Mouse (Mus musculus) testis, postnatal 10 days (tissue): ENCODE measurements around the gene Slc25a17.

ENCODE experiments used
- DNase-seq: peaks from one replicate; pipeline ENCODE4 v3.0.0; 2021; ENCODE audit warnings: low spot score

The Slc25a17 gene

DNA sequence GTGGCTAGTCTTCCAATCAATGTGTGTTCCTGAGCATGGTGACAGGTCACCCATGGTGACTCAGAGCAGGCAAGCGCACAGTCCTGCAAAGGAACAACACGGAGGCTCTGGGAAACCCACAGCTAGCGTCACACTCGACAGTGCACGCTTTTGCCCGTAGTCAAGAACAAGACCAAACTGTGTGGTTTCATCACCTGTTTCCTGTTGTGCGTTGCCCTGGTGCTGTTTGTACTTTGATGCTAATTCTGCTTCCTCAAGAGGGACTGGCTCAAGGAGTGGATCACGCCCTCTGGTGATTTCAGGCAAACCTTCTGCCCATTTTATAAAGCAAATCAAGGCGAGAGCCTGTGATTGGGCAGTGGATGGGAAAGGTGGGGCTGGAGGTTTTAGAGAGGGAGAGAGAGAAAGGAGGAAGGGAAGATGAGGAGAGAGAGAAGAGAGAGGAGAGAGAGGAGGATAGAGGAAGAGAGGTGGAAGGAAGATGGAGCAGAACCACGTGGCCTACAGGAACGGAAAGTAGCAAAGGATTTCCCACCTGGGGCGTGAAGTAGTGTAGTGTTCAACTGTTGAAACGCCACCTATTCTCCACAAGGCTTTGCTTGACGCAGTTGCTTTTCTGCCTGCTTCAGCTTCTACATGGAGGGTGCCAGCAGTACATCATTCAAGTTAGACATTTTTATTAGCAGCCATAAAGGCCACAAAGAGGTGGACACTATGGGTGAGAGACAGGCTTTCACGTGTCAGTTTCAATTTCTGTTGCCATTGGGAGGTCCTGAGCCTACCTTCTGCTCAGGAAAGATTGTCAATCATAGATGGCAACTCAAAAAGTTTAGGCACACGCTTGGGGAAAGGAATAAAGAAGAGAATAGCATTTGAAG, 59.2 kb downstream of the Slc25a17 start:
- DNase-seq: no peak

DNA sequence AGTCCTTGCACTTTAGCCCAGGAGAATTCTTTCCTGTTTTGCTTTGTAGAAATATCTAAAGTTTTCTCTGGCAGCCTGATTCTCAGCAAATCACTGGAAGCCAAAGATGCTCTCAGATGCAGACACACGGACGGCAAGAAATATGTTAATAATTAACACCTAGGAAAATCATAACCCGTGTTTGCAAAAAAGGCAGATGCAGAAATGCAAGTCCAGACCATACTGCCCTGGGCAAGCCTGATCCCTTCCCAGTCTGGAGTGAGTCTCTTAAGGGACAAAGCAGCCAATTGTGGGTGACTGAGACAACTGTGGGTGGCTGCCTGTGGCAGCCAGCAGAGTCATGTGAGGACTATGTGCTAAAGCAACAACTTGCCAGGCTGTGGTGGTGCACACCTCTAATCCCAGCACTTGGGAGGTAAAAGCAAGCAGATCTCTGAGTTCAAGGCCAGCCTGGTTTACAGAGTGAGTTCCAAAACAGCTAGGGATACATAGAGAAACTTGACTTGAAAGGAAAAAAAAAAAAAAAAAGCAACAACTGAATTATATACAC, 60.0 kb downstream of the Slc25a17 start:
- DNase-seq: no peak

DNA sequence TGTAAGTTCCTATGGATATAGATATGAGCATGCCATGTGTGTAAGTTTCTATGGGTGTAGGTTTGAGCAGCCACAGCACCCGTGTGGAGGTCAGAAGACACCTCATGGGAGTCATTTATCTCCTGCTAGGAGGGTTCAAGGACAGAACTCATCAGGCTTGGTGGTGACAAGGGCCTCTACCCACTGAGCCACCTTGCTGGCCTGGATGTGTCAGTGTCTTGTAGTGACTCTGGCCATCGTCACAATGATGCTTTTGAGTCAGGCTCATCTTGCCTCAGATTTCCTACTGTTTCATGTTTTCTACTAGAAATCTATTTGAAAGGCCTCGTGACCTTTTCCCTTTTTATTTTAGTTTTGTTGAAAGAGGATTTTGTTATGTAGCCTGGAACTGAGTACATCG, 61.1 kb downstream of the Slc25a17 start:
- DNase-seq: no peak

DNA sequence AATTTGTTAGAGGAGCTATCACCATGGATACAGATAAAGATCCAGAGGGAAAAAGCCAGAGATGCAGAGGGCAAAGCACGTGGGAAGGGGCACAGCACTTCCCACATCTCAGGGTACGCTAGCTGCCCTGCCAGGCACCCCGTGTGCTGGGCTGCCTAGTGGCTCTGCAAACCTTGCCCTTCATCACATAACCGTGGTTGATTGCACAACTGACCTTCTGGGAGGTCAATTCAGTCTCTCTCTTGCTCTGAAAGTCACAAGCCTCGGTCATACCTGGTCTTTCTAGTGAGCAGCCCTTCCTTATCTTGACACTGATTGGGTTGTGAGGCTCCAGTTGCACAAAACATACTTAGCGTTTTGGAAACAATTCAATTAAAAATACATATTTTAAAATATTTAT, 62.4 kb downstream of the Slc25a17 start:
- DNase-seq: no peak

DNA sequence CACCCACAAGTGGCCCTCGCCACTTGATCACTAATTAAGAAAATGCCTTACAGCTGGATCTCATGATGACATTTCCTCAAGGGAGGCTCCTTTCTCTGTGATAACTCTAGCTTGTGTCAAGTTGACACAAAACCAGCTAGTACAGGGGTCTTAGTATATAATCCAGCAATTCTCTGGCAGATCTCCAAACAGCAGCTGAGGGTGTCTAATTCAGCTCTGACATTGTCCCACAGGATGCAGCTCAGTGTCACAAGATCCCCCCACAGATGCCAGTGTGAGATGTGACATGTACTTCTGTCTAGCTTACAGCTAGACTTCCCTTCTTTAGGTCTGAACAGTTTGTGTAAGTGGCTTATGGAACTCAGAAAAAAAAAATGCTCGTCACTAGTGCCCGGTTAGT, 63.1 kb downstream of the Slc25a17 start:
- no peak for DNase-seq

DNA sequence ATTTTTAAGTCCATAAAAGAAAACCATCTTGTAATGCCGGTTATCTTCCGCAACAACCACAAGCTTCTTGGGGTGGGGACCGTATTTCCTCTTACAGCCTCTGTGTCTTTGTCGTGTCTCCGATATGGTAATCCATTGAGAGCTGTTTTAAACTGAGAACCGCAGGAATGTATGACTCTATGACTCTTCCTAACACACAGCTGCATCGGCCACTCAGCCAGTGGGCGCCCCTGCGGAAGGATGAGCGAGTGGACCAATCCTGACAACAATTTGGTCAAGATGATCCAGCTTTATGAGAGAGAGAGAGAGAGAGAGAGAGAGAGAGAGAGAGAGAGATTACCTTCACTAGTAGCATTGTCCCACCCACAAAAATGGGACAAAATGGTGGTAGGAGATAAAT, 65.7 kb downstream of the Slc25a17 start:
- no peak for DNase-seq

DNA sequence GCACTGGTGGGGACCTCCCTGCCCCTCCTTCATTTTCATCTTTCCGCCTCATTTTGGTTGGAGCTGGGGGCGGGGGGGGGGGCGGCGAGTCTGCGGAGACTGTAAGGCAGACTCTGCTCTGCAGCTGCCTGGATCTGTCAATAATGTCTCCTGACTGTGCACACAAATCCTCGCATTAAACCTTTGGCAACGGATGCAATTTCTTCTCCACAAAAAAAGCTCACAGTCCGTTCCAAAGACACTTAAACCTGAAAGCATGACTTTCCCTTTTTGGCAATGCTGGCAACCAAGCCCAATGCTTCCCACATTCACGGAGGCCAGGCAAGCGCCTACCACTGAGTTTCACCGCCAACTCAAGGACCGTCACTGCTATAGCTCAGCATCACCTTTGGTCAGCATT, 66.2 kb downstream of the Slc25a17 start:
- DNase-seq: no peak

DNA sequence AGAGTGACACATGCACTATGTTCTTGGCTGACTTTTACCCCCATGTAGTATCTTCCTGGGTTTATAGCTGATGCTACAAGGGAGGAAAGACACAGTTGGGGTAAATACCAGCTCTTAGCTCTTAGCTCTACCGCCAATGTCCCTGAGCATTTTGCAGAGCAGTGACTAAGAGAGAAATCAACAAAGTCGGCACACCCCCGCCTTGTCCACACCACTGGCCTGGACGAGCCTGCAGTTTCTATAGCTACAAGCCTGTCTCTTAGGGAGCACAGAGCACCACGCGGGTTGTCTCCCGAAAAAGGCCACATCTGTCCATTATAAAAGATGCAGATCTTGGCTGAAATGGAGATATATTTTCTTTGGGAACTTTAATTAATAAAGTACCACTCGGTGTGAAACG, 69.9 kb downstream of the Slc25a17 start:
- DNase-seq: no peak

DNA sequence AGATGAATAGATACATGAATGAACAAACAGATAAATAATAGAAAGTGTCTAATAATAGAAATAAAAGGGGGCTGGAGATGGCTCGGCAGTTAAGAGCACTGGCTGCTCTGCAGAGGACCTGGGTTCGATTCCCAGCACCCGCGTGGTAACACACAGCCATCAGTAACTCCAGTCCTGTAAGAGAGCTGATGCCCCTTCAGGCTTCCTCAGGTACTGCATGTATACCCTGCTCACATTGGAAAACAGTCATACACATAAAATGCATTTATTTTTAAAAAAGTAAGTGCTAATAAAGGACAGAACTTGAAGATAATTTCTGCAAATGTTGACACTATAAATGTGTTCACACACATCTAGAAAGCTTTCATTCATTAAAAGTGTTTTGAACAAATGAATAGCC, 70.4 kb downstream of the Slc25a17 start:
- no peak for DNase-seq

DNA sequence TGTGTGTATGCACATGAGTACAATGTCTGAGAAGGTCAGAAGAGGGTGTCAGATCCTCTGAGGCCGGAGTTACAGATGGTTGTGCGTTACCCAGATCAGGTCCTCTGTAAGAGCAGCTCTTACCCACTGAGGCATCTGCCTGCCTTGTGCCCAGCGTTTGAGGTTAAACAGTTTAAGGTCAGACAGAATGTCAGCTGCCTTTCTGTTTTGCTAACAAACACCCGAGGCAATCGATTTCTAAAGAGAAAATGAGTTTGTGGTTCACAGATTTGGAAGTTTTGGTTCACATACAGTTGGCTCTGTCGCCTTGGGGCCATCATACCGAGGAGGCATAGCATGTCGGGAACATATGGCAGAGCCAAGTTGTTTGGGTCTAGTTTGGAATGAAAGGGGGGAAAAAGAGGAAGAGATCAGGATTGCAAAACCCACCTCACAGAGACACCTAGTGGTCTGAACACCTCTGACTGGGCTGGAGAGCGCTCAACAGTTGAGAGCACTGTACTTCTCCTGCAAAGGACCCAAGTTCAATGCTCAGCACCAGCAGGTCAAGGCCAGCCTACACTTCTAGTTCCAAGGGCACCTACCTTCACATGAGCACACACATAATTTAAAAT, 76.4 kb downstream of the Slc25a17 start:
- DNase-seq: no peak

DNA sequence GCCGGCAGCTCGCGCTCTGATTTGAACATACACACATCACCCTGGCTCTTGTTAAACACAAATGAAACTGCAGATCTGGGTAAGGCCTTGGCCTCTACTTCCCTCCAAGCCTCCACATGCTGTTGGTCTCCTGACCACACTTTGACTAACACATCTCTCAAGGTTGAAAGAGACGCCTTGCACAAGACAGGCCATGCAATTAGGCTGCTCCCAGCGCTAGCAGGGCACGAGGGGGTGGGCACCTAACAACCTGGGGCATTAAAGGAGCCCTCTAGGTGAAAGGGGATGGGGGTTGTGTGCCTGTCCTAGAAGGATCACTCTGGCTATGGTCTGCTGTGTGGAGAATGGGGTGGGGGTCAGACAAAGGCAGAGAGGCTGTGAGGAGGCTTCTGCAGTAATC, 81.9 kb downstream of the Slc25a17 start:
- no peak for DNase-seq

DNA sequence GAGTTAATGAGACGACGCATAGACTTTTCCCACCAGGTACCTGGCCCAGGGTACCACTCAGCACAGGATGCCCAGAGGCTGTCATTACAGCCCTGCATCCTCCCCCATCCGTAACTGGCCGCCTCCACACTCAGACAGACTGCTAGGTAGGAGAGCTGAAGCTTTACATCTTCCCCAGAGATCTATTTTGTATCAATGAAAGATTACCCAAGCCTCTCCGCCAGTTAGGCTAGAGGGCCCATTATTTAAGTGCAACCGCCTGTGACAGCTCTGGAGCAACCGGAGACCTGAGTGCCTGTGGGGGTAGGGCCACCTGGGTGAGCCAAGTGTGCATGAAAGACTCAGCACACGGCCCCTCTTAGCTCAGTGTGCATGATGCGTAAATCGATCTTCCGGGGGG, 82.7 kb downstream of the Slc25a17 start:
- DNase-seq: no peak

DNA sequence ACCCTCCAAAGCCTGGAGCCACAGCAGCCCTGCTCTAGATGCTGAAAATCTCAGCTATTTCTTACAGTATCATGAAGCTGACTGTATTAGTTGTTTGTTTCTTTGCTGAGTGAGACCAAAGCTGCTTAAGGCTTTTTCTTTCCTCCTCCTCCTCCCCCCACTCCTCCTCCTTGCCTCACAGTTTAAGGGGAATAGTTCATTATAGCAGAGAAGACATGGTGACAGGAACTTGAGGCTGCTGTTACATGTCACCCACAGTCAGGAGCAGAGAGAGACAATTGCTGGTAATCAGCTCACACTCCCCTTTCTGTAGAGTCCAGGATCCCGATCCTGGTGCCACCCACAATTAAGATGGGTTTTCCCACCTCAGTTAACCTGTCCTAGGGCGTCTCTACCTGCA, 87.3 kb downstream of the Slc25a17 start:
- no peak for DNase-seq

DNA sequence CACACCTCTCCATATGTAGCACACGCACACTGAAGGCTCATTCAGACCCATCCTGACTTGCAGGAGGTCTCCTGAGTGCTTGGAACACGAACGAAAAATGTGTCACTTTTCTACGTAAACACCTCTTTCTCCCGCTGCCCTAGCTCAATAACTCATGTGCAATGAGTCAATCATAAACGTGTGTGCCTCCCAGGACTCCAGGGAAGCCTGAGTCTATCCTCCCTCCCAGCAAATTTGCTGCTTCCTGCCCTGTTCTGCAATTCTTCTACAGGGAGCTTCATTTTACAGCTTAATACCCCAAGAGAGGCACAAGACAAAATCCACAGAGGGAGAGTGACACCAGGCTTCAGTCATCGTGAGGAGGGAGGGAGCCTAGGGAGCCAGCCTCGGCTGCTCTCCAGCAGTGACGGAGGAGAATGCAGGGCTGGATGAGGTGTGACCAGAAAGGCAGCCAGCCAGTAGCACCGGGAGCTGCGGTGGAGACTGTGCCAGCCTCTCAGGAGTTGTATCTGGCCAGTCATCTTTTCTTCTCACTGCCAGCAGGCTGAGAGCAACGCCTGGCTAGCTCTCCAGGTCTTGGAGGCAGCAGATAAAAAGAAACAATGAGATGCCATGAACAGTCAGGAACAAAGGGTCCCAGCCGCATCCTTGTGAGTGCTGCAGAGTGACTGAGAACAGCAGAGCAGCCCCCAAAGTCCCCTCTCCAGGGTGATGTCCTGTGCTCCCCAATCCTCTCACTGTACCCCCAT, 88.1 kb downstream of the Slc25a17 start:
- no peak for DNase-seq
